ENCODE assay signal across 14 mouse cellular contexts in the genomic region with DNA sequence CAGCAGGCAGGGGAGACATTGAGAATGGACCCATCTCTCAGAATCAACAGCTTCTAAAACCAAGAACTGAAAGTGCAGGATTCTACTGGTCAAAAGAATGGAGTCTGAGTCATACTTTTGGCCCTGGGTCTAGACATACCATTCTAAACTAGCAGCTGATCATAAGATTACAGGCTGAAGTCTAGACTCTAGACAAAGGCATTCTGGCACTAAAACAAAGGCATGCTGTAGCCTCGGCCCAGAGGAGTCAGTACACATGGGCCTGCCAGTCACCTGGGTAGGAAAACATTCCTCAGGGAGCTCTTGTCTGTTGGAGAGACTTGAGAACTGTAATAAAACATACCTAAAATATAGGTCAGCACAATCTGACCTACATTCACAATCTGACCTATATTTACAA.
"Had no signal": no experiment of that assay in that cellular context is flagged by ENCODE, and none has a peak within 500 bp of the region (broad histone marks: within the 10 kb centered on the region; RNA-seq: fewer than 3 reads in every experiment).

No protein-coding gene starts in this region.

- ATAC-seq: intestine, embryonic 16.5 days; midbrain, embryonic 15.5 days had no signal

- H3K27ac ChIP-seq: limb, embryonic 13.5 days; liver, embryonic 15.5 days; macrophage; midbrain, embryonic 15.5 days had no signal

- H3K4me2 ChIP-seq: limb, embryonic 13.5 days; liver, embryonic 11.5 days; liver, embryonic 15.5 days; lung, embryonic 14.5 days; midbrain, embryonic 11.5 days; midbrain, embryonic 15.5 days had no signal

- H3K9ac ChIP-seq: limb, embryonic 13.5 days; liver, embryonic 15.5 days; lung, embryonic 14.5 days; midbrain, embryonic 15.5 days had no signal

- H3K9me3 ChIP-seq: limb, embryonic 13.5 days; liver, embryonic 15.5 days; megakaryocyte, embryonic 14.5 days; midbrain, embryonic 15.5 days had no signal

- H3K36me3 ChIP-seq: limb, embryonic 13.5 days; liver, embryonic 15.5 days; midbrain, embryonic 15.5 days had no signal

- H3K4me3 ChIP-seq: limb, embryonic 13.5 days; liver, embryonic 15.5 days; megakaryocyte, embryonic 14.5 days; midbrain, embryonic 15.5 days had no signal

- H3K4me1 ChIP-seq: limb, embryonic 13.5 days; liver, embryonic 15.5 days; megakaryocyte, embryonic 14.5 days; midbrain, embryonic 15.5 days had no signal

- DNase-seq: kidney, adult 2 months; kidney, postnatal 36 days; left cerebral cortex, postnatal 4 days; lung, embryonic 14.5 days; thymus, adult 18-20 months; thymus, postnatal 14 days had no signal

- H3K27me3 ChIP-seq: limb, embryonic 13.5 days; liver, embryonic 15.5 days; megakaryocyte, embryonic 14.5 days; midbrain, embryonic 15.5 days had no signal
